Mouse (Mus musculus): Measurements from ENCODE around the gene Adamts18. TPM values are rescaled to one million over a fixed set of nuclear protein-coding genes. Genes with fewer than 3 reads are reported as not detected.

Gene Adamts18
- polyA plus RNA-seq (2015; fragmentation: Nextera tagmentation; extraction: Ambion mirVana): 2.1 and 3.8 TPM in 2 replicates

DNA sequence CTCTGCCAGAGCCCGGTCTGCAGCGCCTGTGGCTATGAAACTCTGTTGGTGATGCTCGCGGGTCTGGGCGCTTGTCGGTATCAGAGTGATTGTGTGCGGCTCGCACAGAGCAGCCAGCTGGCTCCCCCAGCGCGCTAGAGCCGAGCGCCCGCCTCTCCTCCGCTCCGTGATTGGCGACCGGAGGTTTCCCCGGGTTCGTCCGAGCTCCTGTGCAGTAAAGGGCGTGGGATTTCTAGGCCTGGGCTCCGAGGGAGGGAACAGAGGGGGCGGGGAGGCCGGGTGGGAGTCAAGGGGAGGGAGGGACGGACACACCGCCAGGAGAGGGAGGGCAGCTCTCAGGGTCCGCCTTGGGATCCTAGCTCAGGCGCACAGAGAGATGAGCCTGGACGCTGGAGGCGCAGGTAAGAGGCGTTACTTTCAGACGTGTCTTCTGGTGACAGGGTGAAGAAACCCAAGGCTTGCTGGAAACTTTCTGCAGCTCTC lies at the start of gene Adamts18:
Gene Adamts18 (minus strand): TSS at position 86 of the 483 bp plus-strand sequence.
- Histone ChIP-seq H3K4me1 (ENCODE audit: control insufficient read depth, insufficient read depth, low read length) (peaks cover 10% of the 10 kb centered on the region; the same call in 1 of the 2 replicates), H3K27me3 (ENCODE audit: control insufficient read depth, insufficient read depth, low read depth, low read length) (0 out of 2 replicates have a peak, but pooled peaks cover 3% of the 10 kb centered on the region), H3K9ac (ENCODE audit: low read depth, low read length) (peak within 1 kb of the TSS; percentile 83), H3K4me2 (ENCODE audit: low read length) (peak within 1 kb of the TSS; percentile 95), H3K9me3 (replicated peaks; ENCODE audit: control insufficient read depth, low read length, poor library complexity, severe bottlenecking) (no peaks in the 10 kb centered on the region), H3K27ac (ENCODE audit: low read length) (peak within 1 kb of the TSS; percentile 85), H3K4me3 (ENCODE audit: low read depth, low read length) (peak within 1 kb of the TSS; percentile 68), H3K36me3 (ENCODE audit: control insufficient read depth, insufficient read depth, low read length) (no peaks in the 10 kb centered on the region)
- WGBS: 1% methylated on average over 32 of the region's 32 CpGs
- ATAC-seq: peak; percentile 84

DNA sequence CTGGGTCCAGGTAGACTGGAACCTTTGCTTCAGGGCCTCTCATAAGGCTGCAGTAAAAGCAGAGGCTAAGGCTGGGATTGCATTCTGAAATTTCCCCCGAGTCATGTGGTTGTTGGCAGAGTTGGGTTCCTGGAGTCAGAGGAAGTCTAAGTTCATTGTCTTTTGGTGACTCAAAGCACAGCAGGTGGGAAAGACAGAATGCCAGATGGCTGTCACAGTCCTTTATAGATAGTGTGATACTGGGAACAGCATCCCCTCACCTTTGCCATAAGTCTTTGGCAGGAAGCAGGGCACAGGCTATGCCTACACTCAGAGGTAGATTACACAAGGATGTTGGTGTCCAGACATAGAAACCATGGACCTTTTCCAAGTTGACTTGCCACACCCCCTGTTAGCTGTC lies 47.9 kb upstream of the Adamts18 start:
- Histone ChIP-seq H3K9ac (ENCODE audit: low read depth, low read length) (no peak overlapping the region), H3K4me2 (ENCODE audit: low read length) (no peak overlapping the region), H3K4me3 (ENCODE audit: low read depth, low read length) (no peak overlapping the region), H3K9me3 (replicated peaks; ENCODE audit: control insufficient read depth, low read length, poor library complexity, severe bottlenecking) (no peaks in the 10 kb centered on the region), H3K4me1 (ENCODE audit: control insufficient read depth, insufficient read depth, low read length) (no peaks in the 10 kb centered on the region), H3K36me3 (ENCODE audit: control insufficient read depth, insufficient read depth, low read length) (no peaks in the 10 kb centered on the region), H3K27ac (ENCODE audit: low read length) (no peak overlapping the region), H3K27me3 (ENCODE audit: control insufficient read depth, insufficient read depth, low read depth, low read length) (no peaks in the 10 kb centered on the region)
- ATAC-seq: no peak
- WGBS: 85% methylated on average over 1 of the region's 1 CpGs

DNA sequence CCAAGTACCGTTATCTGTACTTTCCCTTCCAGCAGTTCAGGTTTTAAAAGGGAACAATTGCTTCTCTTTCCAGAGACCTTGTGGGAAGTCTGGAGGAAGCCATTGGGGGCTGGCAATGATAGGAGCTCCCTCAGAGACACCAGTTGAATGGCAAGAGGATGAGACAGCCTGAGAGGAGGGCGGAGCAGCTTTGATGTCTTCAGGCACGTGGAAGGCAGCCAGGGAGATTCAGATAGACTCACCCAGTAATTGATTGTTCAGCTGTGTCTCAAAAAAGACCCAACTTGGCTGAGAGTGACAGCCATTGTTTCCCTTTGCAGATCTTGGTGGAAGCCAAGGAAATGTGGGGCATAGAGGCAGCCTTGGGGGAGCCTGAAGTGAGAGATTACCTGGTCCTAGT lies 42.8 kb upstream of the Adamts18 start:
- 48% methylated on average over 3 of the region's 3 CpGs for WGBS
- Histone ChIP-seq H3K27me3 (ENCODE audit: control insufficient read depth, insufficient read depth, low read depth, low read length) (no peaks in the 10 kb centered on the region), H3K9me3 (replicated peaks; ENCODE audit: control insufficient read depth, low read length, poor library complexity, severe bottlenecking) (no peaks in the 10 kb centered on the region), H3K4me2 (ENCODE audit: low read length) (no peak overlapping the region), H3K9ac (ENCODE audit: low read depth, low read length) (no peak overlapping the region), H3K27ac (ENCODE audit: low read length) (no peak overlapping the region), H3K36me3 (ENCODE audit: control insufficient read depth, insufficient read depth, low read length) (no peaks in the 10 kb centered on the region), H3K4me3 (ENCODE audit: low read depth, low read length) (no peak overlapping the region), H3K4me1 (ENCODE audit: control insufficient read depth, insufficient read depth, low read length) (no peaks in the 10 kb centered on the region)
- ATAC-seq: no peak

DNA sequence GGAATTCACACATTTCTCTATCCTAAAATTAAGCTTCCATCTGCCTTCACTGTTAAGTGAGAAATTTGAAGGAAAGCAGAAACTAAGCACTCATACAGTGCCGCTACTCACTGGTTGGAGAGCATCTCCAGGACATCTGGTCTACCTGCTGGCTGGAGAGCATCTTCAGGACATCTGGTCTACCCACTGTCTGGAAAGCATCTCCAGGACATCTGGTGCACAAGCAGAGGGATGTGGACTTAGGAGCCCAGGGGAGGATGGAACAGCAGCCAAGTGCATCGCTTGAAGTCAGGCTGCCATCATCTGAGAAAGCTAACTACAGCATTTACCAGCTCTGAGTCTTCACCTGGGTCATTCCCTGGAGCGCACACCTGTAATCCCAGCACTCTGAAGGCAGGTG lies 38.0 kb upstream of the Adamts18 start:
- WGBS: 98% methylated on average over 3 of the region's 3 CpGs
- no peaks in the 10 kb centered on the region for H3K27me3 ChIP-seq (ENCODE audit: control insufficient read depth, insufficient read depth, low read depth, low read length)
- ATAC-seq: no peak
- H3K4me3 ChIP-seq (ENCODE audit: low read depth, low read length): no peak overlapping the region
- H3K4me1 ChIP-seq (ENCODE audit: control insufficient read depth, insufficient read depth, low read length): no peaks in the 10 kb centered on the region
- H3K36me3 ChIP-seq (ENCODE audit: control insufficient read depth, insufficient read depth, low read length): no peaks in the 10 kb centered on the region
- H3K4me2 ChIP-seq (ENCODE audit: low read length): no peak overlapping the region
- H3K9me3 ChIP-seq (replicated peaks; ENCODE audit: control insufficient read depth, low read length, poor library complexity, severe bottlenecking): no peaks in the 10 kb centered on the region
- no peak overlapping the region for H3K9ac ChIP-seq (ENCODE audit: low read depth, low read length)
- no peak overlapping the region for H3K27ac ChIP-seq (ENCODE audit: low read length)

DNA sequence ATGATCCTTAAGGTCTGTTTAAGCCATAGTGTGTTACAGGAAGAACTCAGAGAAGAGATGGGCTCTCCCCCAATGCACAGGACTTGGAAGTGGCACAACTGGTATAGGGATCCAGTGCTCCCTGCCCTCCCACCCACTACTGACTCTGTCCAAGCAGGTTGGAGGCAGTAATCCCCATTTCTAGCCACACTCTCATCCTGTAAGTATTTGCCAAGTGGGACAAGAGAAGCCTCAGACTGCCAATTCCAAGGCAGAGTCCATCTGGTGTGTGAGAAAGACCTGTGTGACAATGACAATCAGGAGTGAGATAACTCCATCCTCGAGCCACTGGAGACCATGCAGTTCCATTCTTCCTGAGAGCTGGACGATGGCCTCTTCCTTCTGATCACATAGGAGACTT lies 36.6 kb upstream of the Adamts18 start:
- Histone ChIP-seq H3K9ac (ENCODE audit: low read depth, low read length) (no peak overlapping the region), H3K4me3 (ENCODE audit: low read depth, low read length) (no peak overlapping the region), H3K4me2 (ENCODE audit: low read length) (no peak overlapping the region), H3K27me3 (ENCODE audit: control insufficient read depth, insufficient read depth, low read depth, low read length) (no peaks in the 10 kb centered on the region), H3K36me3 (ENCODE audit: control insufficient read depth, insufficient read depth, low read length) (no peaks in the 10 kb centered on the region), H3K4me1 (ENCODE audit: control insufficient read depth, insufficient read depth, low read length) (no peaks in the 10 kb centered on the region), H3K9me3 (replicated peaks; ENCODE audit: control insufficient read depth, low read length, poor library complexity, severe bottlenecking) (no peaks in the 10 kb centered on the region), H3K27ac (ENCODE audit: low read length) (no peak overlapping the region)
- no peak for ATAC-seq
- WGBS: 61% methylated on average over 2 of the region's 2 CpGs

DNA sequence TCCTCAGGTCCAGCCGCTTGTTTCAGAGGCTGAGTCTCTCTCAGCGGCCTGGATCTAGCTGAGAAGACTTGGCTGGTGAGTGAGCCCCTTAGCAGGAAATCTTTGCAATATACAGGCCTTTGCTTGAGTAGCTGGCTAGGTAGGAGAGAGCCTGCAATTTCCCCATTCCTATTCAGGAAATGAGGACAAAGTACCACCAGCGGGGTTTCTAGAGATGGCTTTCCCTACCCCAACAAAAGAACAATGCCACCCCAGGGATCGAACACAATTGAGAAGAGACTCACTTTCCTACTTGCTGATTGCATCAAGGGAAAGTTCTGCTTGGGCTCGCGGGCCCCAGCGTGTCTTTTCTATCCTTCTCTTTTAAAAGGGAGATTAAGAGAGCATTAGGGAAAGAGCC lies 35.5 kb upstream of the Adamts18 start:
- no peak overlapping the region for H3K4me2 ChIP-seq (ENCODE audit: low read length)
- WGBS: 6% methylated on average over 7 of the region's 7 CpGs

DNA sequence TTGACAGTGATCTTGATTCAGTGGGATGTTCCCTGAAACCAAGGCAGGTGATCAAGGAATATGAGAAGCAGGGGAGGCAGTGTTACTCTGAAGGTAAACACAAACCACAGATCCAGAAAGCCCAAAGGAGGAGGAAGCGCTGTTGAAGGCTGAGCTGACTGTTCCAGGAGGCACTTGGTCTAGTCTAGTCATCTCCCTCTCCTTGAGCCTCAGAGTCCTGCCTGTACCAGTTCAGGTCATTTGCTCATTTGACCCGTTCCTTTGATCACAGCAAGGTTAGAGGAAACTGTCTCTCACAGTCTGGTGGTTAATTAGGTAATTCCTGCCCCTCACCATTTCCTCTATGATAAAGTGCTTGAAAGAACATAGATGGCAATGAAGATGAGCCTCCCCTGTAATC lies 34.0 kb upstream of the Adamts18 start:
- whole genome bisulfite sequencing: 75% methylated on average over 2 of the region's 2 CpGs
- H3K27me3 ChIP-seq (ENCODE audit: control insufficient read depth, insufficient read depth, low read depth, low read length): no peaks in the 10 kb centered on the region
- H3K4me3 ChIP-seq (ENCODE audit: low read depth, low read length): no peak overlapping the region
- H3K27ac ChIP-seq (ENCODE audit: low read length): no peak overlapping the region
- no peaks in the 10 kb centered on the region for H3K9me3 ChIP-seq (replicated peaks; ENCODE audit: control insufficient read depth, low read length, poor library complexity, severe bottlenecking)
- H3K4me2 ChIP-seq (ENCODE audit: low read length): no peak overlapping the region
- no peaks in the 10 kb centered on the region for H3K36me3 ChIP-seq (ENCODE audit: control insufficient read depth, insufficient read depth, low read length)
- ATAC-seq: no peak
- no peaks in the 10 kb centered on the region for H3K4me1 ChIP-seq (ENCODE audit: control insufficient read depth, insufficient read depth, low read length)
- H3K9ac ChIP-seq (ENCODE audit: low read depth, low read length): no peak overlapping the region

More for the DNA sequence above, 35.5 kb upstream of the Adamts18 start:
- no peaks in the 10 kb centered on the region for H3K27me3 ChIP-seq (ENCODE audit: control insufficient read depth, insufficient read depth, low read depth, low read length)
- H3K9ac ChIP-seq (ENCODE audit: low read depth, low read length): no peak overlapping the region
- no peak overlapping the region for H3K4me3 ChIP-seq (ENCODE audit: low read depth, low read length)
- no peaks in the 10 kb centered on the region for H3K36me3 ChIP-seq (ENCODE audit: control insufficient read depth, insufficient read depth, low read length)
- H3K27ac ChIP-seq (ENCODE audit: low read length): no peak overlapping the region
- ATAC-seq: no peak
- H3K9me3 ChIP-seq (replicated peaks; ENCODE audit: control insufficient read depth, low read length, poor library complexity, severe bottlenecking): no peaks in the 10 kb centered on the region
- no peaks in the 10 kb centered on the region for H3K4me1 ChIP-seq (ENCODE audit: control insufficient read depth, insufficient read depth, low read length)

DNA sequence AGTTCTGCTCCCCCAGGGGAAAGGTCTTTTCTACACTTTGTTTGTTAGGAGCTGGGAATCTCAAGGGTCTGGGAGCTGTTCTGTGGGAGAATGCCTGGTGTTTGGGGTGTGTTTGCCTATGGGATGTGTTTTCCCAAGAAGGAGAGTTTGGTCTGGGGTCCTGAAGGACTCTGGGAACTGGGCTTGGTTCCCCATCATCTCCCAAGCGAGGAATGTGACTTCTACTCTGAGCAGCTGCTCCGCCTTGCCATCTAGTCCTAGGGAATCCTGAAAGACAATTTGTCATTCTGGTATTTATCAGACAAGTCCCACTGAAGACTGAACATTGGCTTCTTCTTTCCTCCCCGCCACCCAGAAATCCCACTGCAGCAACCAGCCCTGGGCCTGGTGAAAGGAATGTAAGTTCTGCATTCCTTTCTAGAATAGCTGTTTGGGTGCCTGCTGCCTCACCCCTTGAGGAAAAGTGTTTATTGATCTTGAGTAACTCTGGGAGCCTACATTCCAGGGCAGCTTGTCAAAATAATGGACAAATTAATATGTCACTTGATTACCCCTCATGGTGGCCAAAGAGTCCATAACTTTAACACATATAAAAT lies 30.0 kb upstream of the Adamts18 start:
- no peak overlapping the region for H3K9ac ChIP-seq (ENCODE audit: low read depth, low read length)
- WGBS: 80% methylated on average over 3 of the region's 3 CpGs

DNA sequence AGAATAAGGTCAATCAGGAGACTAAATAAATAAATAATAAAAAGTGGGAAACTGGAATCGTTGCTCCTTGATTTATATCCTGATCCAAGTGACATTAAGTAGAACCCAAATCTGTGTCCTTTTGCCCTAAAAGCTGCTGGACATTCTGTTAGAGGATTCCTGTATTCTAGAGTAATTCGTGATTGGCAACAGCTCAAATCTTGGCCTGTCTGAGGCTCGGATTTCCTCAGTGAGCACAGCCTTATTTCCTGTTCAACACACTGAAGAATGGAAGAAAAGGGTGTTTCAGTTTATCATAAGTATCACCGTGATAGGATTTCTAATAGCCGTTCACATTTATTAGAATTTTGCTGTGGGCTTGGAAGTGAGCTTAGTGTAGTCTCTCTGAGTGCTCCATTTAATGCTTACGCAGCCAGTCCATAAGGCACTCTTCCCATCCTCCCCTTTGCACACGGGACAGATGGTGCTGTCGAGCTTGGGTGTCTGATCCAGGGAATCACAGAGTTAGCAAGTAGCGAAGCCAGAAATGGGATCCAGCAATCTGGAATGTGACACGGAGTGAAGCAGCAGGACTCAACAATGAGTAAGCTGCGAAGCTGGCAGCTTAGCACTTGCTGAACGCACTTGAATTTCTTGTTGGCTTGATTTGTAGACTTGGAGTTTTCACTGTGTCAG lies 25.0 kb upstream of the Adamts18 start:
- Histone ChIP-seq H3K9ac (ENCODE audit: low read depth, low read length) (no peak overlapping the region), H3K27me3 (ENCODE audit: control insufficient read depth, insufficient read depth, low read depth, low read length) (no peaks in the 10 kb centered on the region), H3K4me2 (ENCODE audit: low read length) (no peak overlapping the region), H3K9me3 (replicated peaks; ENCODE audit: control insufficient read depth, low read length, poor library complexity, severe bottlenecking) (no peaks in the 10 kb centered on the region), H3K36me3 (ENCODE audit: control insufficient read depth, insufficient read depth, low read length) (no peaks in the 10 kb centered on the region), H3K4me1 (ENCODE audit: control insufficient read depth, insufficient read depth, low read length) (no peaks in the 10 kb centered on the region), H3K4me3 (ENCODE audit: low read depth, low read length) (no peak overlapping the region), H3K27ac (ENCODE audit: low read length) (no peak overlapping the region)
- 83% methylated on average over 12 of the region's 12 CpGs for WGBS
- ATAC-seq: no peak

More for the DNA sequence above, 30.0 kb upstream of the Adamts18 start:
- H3K4me3 ChIP-seq (ENCODE audit: low read depth, low read length): no peak overlapping the region
- no peaks in the 10 kb centered on the region for H3K9me3 ChIP-seq (replicated peaks; ENCODE audit: control insufficient read depth, low read length, poor library complexity, severe bottlenecking)
- no peaks in the 10 kb centered on the region for H3K27me3 ChIP-seq (ENCODE audit: control insufficient read depth, insufficient read depth, low read depth, low read length)
- no peaks in the 10 kb centered on the region for H3K4me1 ChIP-seq (ENCODE audit: control insufficient read depth, insufficient read depth, low read length)
- ATAC-seq: no peak
- H3K36me3 ChIP-seq (ENCODE audit: control insufficient read depth, insufficient read depth, low read length): no peaks in the 10 kb centered on the region
- no peak overlapping the region for H3K4me2 ChIP-seq (ENCODE audit: low read length)
- H3K27ac ChIP-seq (ENCODE audit: low read length): no peak overlapping the region
